Mouse (Mus musculus): Measurements from ENCODE around the gene Shisa4.

Shisa4 gene

GRCm38 (mm10) chr1:135374868-135375581, at the start of gene Shisa4:
Shisa4 (minus strand) TSS chr1:135375237.
- no peak for DNase-seq

GRCm38 (mm10) chr1:135422772-135423171, 47.7 kb upstream of the Shisa4 start:
- DNase-seq: no peak

GRCm38 (mm10) chr1:135413996-135414395, 39.0 kb upstream of the Shisa4 start:
- no peak for DNase-seq

- no peak for DNase-seq
Observed at GRCm38 (mm10) chr1:135412130-135412529, 37.1 kb upstream of the Shisa4 start.

GRCm38 (mm10) chr1:135410967-135411366, 35.9 kb upstream of the Shisa4 start:
- DNase-seq: no peak

GRCm38 (mm10) chr1:135408973-135409372, 33.9 kb upstream of the Shisa4 start:
- DNase-seq: no peak

GRCm38 (mm10) chr1:135405356-135405755, 30.3 kb upstream of the Shisa4 start:
- no peak for DNase-seq

- no peak for DNase-seq
Observed at GRCm38 (mm10) chr1:135401452-135402110, 26.5 kb upstream of the Shisa4 start.

- DNase-seq: no peak
Observed at GRCm38 (mm10) chr1:135399466-135399865, 24.4 kb upstream of the Shisa4 start.

- no peak for DNase-seq
Observed at GRCm38 (mm10) chr1:135385161-135385560, 10.1 kb upstream of the Shisa4 start.

- DNase-seq: no peak
Observed at GRCm38 (mm10) chr1:135384171-135384570, 9.1 kb upstream of the Shisa4 start.

- peak; percentile 50 for DNase-seq
Observed at GRCm38 (mm10) chr1:135381560-135381959, 6.5 kb upstream of the Shisa4 start.

GRCm38 (mm10) chr1:135380071-135380991, 5.3 kb upstream of the Shisa4 start:
- DNase-seq: no peak

GRCm38 (mm10) chr1:135379048-135379447, 4.0 kb upstream of the Shisa4 start:
- DNase-seq: no peak

- DNase-seq: no peak
Observed at GRCm38 (mm10) chr1:135378576-135378975, 3.5 kb upstream of the Shisa4 start.

GRCm38 (mm10) chr1:135374175-135374867, 716 bp downstream of the Shisa4 start:
- DNase-seq: no peak

- DNase-seq: no peak
Observed at GRCm38 (mm10) chr1:135373171-135373677, 1.8 kb downstream of the Shisa4 start.

GRCm38 (mm10) chr1:135369415-135369814, 5.6 kb downstream of the Shisa4 start:
- DNase-seq: no peak

GRCm38 (mm10) chr1:135368982-135369381, 6.1 kb downstream of the Shisa4 start:
- DNase-seq: no peak

GRCm38 (mm10) chr1:135368245-135368644, 6.8 kb downstream of the Shisa4 start:
- DNase-seq: peak; percentile 79

GRCm38 (mm10) chr1:135367595-135367994, 7.4 kb downstream of the Shisa4 start:
- no peak for DNase-seq

- DNase-seq: no peak
Observed at GRCm38 (mm10) chr1:135367005-135367404, 8.0 kb downstream of the Shisa4 start.

- no peak for DNase-seq
Observed at GRCm38 (mm10) chr1:135366380-135366779, 8.7 kb downstream of the Shisa4 start.
